Mouse (Mus musculus): ENCODE data around the gene Plcd4. TPM values are rescaled to one million over a fixed set of nuclear protein-coding genes. Genes with fewer than 3 reads are reported as not detected.
"Not testable (repeated sequence)": the region's sequence is repeated elsewhere in the genome, so short reads cannot be mapped to it uniquely, and the experiment has no call there.

Gene Plcd4
- polyA plus RNA-seq (2015; fragmentation: Nextera tagmentation; extraction: Ambion mirVana), result 0.68 and 0.80 TPM in 2 replicates

DNA sequence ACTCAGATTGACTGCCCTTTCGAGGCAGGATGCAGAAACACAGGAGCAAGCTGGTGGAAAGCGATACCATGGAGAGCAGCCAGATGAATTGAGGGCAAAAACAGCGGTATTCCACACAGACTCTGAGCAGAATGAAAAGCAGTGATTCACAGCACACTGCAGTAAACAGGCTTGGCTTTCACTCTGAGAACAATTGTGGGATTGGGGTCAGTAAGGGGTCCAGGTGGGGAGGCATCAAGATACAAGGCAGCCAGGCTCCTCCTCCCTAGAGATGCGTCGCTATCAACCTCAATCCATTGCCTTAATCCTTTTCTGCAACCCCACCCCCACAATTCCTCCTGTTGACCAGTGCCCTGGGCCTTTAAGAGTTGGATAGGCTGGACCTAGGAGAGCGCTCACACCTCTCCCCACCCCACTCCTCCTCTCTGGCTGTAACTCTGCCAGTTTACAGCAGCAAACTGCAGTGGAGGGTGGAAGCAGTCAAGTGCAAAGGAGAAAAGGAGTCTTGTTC is at the start of gene Plcd4:
Plcd4 (plus strand) TSS at position 438 of the 511 bp plus-strand sequence.
- no peak for ATAC-seq (ENCODE audit: borderline replicate concordance, extremely low read depth, low FRiP score, low TSS enrichment)
- Histone ChIP-seq H3K4me2 (no peak within 1 kb of the TSS), H3K4me1 (peaks cover 3% of the 10 kb centered on the region; the same call in 1 of the 2 replicates), H3K4me3 (no peak within 1 kb of the TSS), H3K27me3 (no peaks in the 10 kb centered on the region), H3K9ac (no peak within 1 kb of the TSS), H3K36me3 (no peaks in the 10 kb centered on the region), H3K9me3 (no peaks in the 10 kb centered on the region), H3K27ac (no peak within 1 kb of the TSS)
- WGBS, result 7% methylated on average over 6 of the region's 6 CpGs

DNA sequence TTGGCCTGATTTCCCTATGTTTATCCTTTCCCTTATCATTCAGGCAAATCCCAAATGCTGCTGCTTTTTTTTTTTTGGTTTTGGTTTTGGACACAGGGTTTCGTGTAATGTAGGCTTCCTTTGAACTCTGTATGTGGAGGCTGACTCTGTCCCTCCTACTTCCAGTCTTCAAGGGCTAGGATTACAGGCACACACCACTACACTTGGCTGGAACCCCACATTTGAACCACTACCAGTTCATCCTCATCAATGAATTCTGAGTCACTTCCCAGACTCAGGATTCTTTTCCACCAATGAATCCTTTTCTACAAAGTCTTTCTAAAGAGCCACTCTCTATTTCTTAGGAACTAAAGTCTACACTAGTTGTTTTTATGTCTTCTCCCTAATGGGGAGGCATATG is 41.6 kb upstream of the Plcd4 start:
- H3K9me3 ChIP-seq, result no peaks in the 10 kb centered on the region
- WGBS, result 61% methylated on average over 1 of the region's 1 CpGs

DNA sequence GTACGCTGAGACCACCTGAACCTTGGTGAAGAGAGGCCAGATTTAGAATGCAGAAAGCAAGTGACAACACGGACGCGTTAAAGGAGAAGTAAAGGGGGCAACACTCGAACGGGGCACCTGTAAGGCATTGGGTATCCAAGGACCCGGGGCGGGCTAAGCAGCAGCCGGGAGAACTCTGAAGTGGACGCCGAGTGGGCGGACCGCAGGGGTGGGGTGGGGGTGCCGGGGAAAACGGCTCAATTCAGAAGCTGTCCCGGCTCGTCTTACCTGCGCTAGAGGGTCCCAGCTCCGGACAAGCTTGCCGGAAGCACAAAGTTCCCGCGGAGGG is 37.3 kb upstream of the Plcd4 start:
- Histone ChIP-seq H3K4me1 (peaks cover 28% of the 10 kb centered on the region), H3K9ac (peak overlapping the region; percentile 77), H3K4me2 (peak overlapping the region; percentile 75), H3K9me3 (no peaks in the 10 kb centered on the region), H3K27me3 (no peaks in the 10 kb centered on the region), H3K4me3 (peak overlapping the region; percentile 63), H3K27ac (peak overlapping the region; percentile 80; the same call in 1 of the 2 replicates), H3K36me3 (peaks cover 3% of the 10 kb centered on the region; the same call in 1 of the 2 replicates)
- under 1% methylated on average over 22 of the region's 22 CpGs for WGBS
- peak; percentile 75; the same call in 1 of the 2 replicates for ATAC-seq (ENCODE audit: borderline replicate concordance, extremely low read depth, low FRiP score, low TSS enrichment)

More for the DNA sequence above, 41.6 kb upstream of the Plcd4 start:
- H3K4me1 ChIP-seq, result peaks cover 9% of the 10 kb centered on the region
- no peak overlapping the region for H3K4me2 ChIP-seq
- H3K27ac ChIP-seq, result no peak overlapping the region
- H3K9ac ChIP-seq, result no peak overlapping the region
- H3K4me3 ChIP-seq, result no peak overlapping the region
- no peak for ATAC-seq (ENCODE audit: borderline replicate concordance, extremely low read depth, low FRiP score, low TSS enrichment)
- H3K36me3 ChIP-seq, result peaks cover 12% of the 10 kb centered on the region
- H3K27me3 ChIP-seq, result no peaks in the 10 kb centered on the region

GRCm38 (mm10) chr1:74505721-74506464 is 36.8 kb upstream of the Plcd4 start, which contains the start of gene Cnot9:
TSS of gene Cnot9 (plus strand) at chr1:74506058.
- peak; percentile 100 for ATAC-seq (ENCODE audit: borderline replicate concordance, extremely low read depth, low FRiP score, low TSS enrichment)
- WGBS, result under 1% methylated on average over 64 of the region's 64 CpGs

DNA sequence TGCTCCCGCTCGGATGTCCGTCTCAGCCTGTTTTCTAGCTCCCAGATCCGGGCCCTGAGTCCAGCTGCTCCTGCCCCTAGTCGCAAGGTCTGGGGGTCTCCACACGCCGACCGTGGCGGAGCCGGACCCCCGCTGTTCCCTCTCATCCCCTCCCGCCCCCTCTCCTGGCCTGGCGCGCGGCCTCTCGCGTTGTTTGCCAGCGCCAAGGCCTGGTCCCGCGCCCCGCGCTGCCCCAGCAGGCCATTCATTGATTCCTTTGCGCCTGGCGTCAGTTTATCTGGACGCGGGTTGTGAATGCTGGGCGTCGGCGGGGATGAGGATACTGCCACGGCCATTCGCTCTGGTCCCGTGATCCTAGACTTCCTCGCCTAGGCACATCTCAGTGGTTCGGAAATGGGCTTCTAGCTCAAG is 36.2 kb upstream of the Plcd4 start:
- Histone ChIP-seq H3K27ac (peak overlapping the region; percentile 89), H3K4me3 (peak overlapping the region; percentile 63), H3K9ac (peak overlapping the region; percentile 72), H3K27me3 (no peaks in the 10 kb centered on the region), H3K36me3 (peaks cover 3% of the 10 kb centered on the region; the same call in 1 of the 2 replicates), H3K4me2 (peak overlapping the region; percentile 62), H3K4me1 (peaks cover 28% of the 10 kb centered on the region), H3K9me3 (no peaks in the 10 kb centered on the region)
- peak; percentile 16 for ATAC-seq (ENCODE audit: borderline replicate concordance, extremely low read depth, low FRiP score, low TSS enrichment)
- WGBS, result under 1% methylated on average over 34 of the region's 34 CpGs

More at GRCm38 (mm10) chr1:74505721-74506464, 36.8 kb upstream of the Plcd4 start, which contains the start of gene Cnot9:
- H3K4me3 ChIP-seq, result peak within 1 kb of the TSS; percentile 63
- peaks cover 3% of the 10 kb centered on the region; the same call in 1 of the 2 replicates for H3K36me3 ChIP-seq
- H3K9ac ChIP-seq, result peak within 1 kb of the TSS; percentile 77
- H3K4me1 ChIP-seq, result peaks cover 28% of the 10 kb centered on the region
- H3K9me3 ChIP-seq, result no peaks in the 10 kb centered on the region
- peak within 1 kb of the TSS; percentile 75 for H3K4me2 ChIP-seq
- peak within 1 kb of the TSS; percentile 89 for H3K27ac ChIP-seq
- H3K27me3 ChIP-seq, result no peaks in the 10 kb centered on the region

GRCm38 (mm10) chr1:74507780-74508179 is 34.9 kb upstream of the Plcd4 start:
- H3K4me2 ChIP-seq, result peak overlapping the region; percentile 62
- ATAC-seq (ENCODE audit: borderline replicate concordance, extremely low read depth, low FRiP score, low TSS enrichment), result no peak
- peaks cover 6% of the 10 kb centered on the region; the same call in 1 of the 2 replicates for H3K36me3 ChIP-seq
- no peaks in the 10 kb centered on the region for H3K27me3 ChIP-seq
- H3K27ac ChIP-seq, result no peak overlapping the region
- peaks cover 28% of the 10 kb centered on the region for H3K4me1 ChIP-seq
- H3K9ac ChIP-seq, result peak overlapping the region; percentile 72
- H3K4me3 ChIP-seq, result peak overlapping the region; percentile 63
- 92% methylated on average over 2 of the region's 2 CpGs for WGBS
- no peaks in the 10 kb centered on the region for H3K9me3 ChIP-seq

- ATAC-seq (ENCODE audit: borderline replicate concordance, extremely low read depth, low FRiP score, low TSS enrichment), result no peak
- peaks cover 19% of the 10 kb centered on the region for H3K4me1 ChIP-seq
- H3K9ac ChIP-seq, result no peak overlapping the region
- no peak overlapping the region for H3K4me2 ChIP-seq
- 92% methylated on average over 5 of the region's 5 CpGs for WGBS
- no peaks in the 10 kb centered on the region for H3K9me3 ChIP-seq
- H3K27me3 ChIP-seq, result no peaks in the 10 kb centered on the region
- no peak overlapping the region for H3K27ac ChIP-seq
- H3K4me3 ChIP-seq, result no peak overlapping the region
- H3K36me3 ChIP-seq, result peaks cover 16% of the 10 kb centered on the region; the same call in 1 of the 2 replicates
Observed at GRCm38 (mm10) chr1:74511306-74511705, 31.4 kb upstream of the Plcd4 start.

GRCm38 (mm10) chr1:74512999-74513398 is 29.7 kb upstream of the Plcd4 start:
- peaks cover 22% of the 10 kb centered on the region for H3K36me3 ChIP-seq
- not testable (repeated sequence) for H3K27ac ChIP-seq; H3K9me3 ChIP-seq; H3K27me3 ChIP-seq; H3K4me3 ChIP-seq; H3K4me2 ChIP-seq; H3K4me1 ChIP-seq; ATAC-seq (ENCODE audit: borderline replicate concordance, extremely low read depth, low FRiP score, low TSS enrichment); H3K9ac ChIP-seq
- WGBS, result 87% methylated on average over 1 of the region's 1 CpGs

DNA sequence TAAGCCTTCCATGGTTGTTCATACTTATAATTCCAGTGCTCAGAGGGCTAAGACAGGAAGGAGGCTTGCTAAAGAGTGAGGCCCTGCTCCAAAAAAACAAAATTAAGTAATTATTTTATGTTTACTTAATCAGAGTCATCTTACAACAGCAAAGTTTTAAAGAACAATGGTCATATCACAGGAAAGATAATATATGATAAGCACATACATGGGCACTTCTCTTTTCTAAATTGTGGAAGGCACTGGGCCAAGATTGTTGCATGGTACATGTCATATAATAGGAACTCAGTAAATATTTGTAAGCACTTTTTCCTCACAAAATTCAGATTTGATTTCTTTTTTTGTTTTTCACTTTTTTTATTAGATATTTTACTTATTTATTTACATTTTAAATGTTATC is 22.8 kb upstream of the Plcd4 start:
- H3K36me3 ChIP-seq, result peaks cover 63% of the 10 kb centered on the region
- H3K27ac ChIP-seq, result no peak overlapping the region
- no peak for ATAC-seq (ENCODE audit: borderline replicate concordance, extremely low read depth, low FRiP score, low TSS enrichment)
- H3K9ac ChIP-seq, result no peak overlapping the region
- no peak overlapping the region for H3K4me2 ChIP-seq
- no peak overlapping the region for H3K4me3 ChIP-seq
- no peaks in the 10 kb centered on the region for H3K27me3 ChIP-seq
- no peaks in the 10 kb centered on the region for H3K4me1 ChIP-seq
- H3K9me3 ChIP-seq, result no peaks in the 10 kb centered on the region

DNA sequence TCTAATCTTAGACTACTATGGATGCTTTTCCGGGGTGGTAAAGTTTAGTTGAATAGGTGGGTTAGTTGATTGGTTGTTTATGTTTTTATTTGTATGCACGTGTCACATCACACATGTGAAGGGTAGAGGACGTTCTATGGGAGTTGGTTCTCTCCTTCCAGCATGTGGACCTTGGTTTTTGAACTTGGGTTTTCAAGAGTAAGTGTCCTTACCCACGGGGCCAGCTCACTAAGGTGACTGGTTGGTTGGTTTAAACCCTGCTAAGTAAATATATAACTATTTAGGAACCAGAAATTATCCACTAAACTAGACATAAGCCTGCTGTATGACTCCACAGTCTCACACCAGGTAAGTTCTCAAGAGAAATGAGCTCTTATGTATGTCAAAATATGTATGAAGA is 17.9 kb upstream of the Plcd4 start:
- 88% methylated on average over 4 of the region's 4 CpGs for WGBS
- H3K9ac ChIP-seq, result no peak overlapping the region
- H3K36me3 ChIP-seq, result peaks cover 88% of the 10 kb centered on the region
- no peaks in the 10 kb centered on the region for H3K4me1 ChIP-seq
- no peaks in the 10 kb centered on the region for H3K9me3 ChIP-seq
- no peak for ATAC-seq (ENCODE audit: borderline replicate concordance, extremely low read depth, low FRiP score, low TSS enrichment)
- H3K27me3 ChIP-seq, result no peaks in the 10 kb centered on the region
- no peak overlapping the region for H3K4me2 ChIP-seq
- H3K27ac ChIP-seq, result no peak overlapping the region
- H3K4me3 ChIP-seq, result no peak overlapping the region

DNA sequence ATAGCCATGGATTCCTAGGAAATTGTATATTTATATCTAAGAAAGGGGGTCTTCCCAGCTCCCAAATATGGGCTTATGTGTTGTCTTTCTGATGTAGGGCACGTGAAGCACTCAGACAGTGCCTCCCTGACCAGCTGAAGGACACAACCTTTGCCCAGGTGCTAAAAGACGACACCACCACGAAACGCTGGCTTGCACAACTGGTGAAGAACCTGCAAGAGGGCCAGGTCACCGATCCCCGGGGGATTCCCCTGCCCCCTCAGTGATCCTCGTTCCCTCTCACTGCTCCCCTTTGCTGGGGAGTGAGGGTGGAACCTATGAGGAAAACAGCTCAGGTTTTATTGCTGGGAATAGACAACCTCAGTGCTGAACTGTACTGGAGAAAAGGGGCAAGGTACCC is 14.1 kb upstream of the Plcd4 start:
- Histone ChIP-seq H3K9ac (no peak overlapping the region), H3K36me3 (peaks cover 82% of the 10 kb centered on the region), H3K27me3 (no peaks in the 10 kb centered on the region), H3K4me3 (no peak overlapping the region), H3K4me1 (no peaks in the 10 kb centered on the region), H3K9me3 (no peaks in the 10 kb centered on the region), H3K4me2 (no peak overlapping the region), H3K27ac (no peak overlapping the region)
- 88% methylated on average over 7 of the region's 7 CpGs for WGBS
- no peak for ATAC-seq (ENCODE audit: borderline replicate concordance, extremely low read depth, low FRiP score, low TSS enrichment)

DNA sequence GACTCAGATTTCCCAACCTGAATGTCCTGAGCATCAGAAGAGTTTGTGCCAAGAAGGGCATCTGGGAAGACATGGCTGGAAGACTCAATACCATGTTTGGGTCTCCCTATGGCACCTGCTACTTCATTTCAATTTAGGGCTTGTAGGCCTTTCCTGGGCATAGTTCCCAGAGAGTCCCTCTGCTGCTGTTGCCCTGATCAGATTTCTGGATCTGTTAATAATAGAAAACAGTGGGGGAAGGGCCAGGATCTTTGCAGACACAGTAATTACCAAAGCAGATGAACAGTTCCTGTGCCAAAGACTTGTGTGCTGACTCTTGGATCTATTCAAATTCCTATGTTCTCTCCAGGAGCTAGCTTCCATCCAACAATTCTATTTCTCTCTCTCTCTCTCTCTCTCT is 4.0 kb upstream of the Plcd4 start:
- Histone ChIP-seq H3K9ac (no peak overlapping the region), H3K27ac (no peak overlapping the region), H3K4me2 (no peak overlapping the region), H3K4me1 (peaks cover 3% of the 10 kb centered on the region; the same call in 1 of the 2 replicates), H3K36me3 (no peaks in the 10 kb centered on the region), H3K4me3 (no peak overlapping the region), H3K27me3 (no peaks in the 10 kb centered on the region), H3K9me3 (no peaks in the 10 kb centered on the region)
- ATAC-seq (ENCODE audit: borderline replicate concordance, extremely low read depth, low FRiP score, low TSS enrichment), result no peak
